Mouse (Mus musculus): ENCODE data around the gene Uap1. TPM values are rescaled to one million over a fixed set of nuclear protein-coding genes. Genes with fewer than 3 reads are reported as not detected.

Gene Uap1
- polyA plus RNA-seq, 1 experiment from 2014 or later = 61.9 TPM

- H3K4me1 ChIP-seq (replicated peaks) = no peaks in the 10 kb centered on the region
- H3K36me3 ChIP-seq = peaks cover 44% of the 10 kb centered on the region
- no peak overlapping the region for H3K4me2 ChIP-seq
- no peak overlapping the region for H3K4me3 ChIP-seq
- no peak overlapping the region for H3K27ac ChIP-seq (replicated peaks)
- no peak for ATAC-seq (ENCODE audit: low FRiP score, low read depth)
- no peak overlapping the region for H3K9ac ChIP-seq
- no peaks in the 10 kb centered on the region for H3K9me3 ChIP-seq
- no peaks in the 10 kb centered on the region for H3K27me3 ChIP-seq
- WGBS = 81% methylated on average over 1 of the region's 1 CpGs
These were observed 17.2 kb upstream of the Uap1 start for GRCm38 (mm10) chr1:170191925-170192324.

GRCm38 (mm10) chr1:170190225-170190624 lies 15.5 kb upstream of the Uap1 start:
- H3K4me3 ChIP-seq = no peak overlapping the region
- H3K9me3 ChIP-seq = no peaks in the 10 kb centered on the region
- no peak overlapping the region for H3K27ac ChIP-seq (replicated peaks)
- no peak overlapping the region for H3K4me2 ChIP-seq
- no peak overlapping the region for H3K9ac ChIP-seq
- no peaks in the 10 kb centered on the region for H3K4me1 ChIP-seq (replicated peaks)
- no peaks in the 10 kb centered on the region for H3K27me3 ChIP-seq
- ATAC-seq (ENCODE audit: low FRiP score, low read depth) = no peak
- WGBS = 93% methylated on average over 4 of the region's 4 CpGs
- peaks cover 27% of the 10 kb centered on the region for H3K36me3 ChIP-seq

- peaks cover 12% of the 10 kb centered on the region for H3K36me3 ChIP-seq
- no peak for ATAC-seq (ENCODE audit: low FRiP score, low read depth)
- WGBS = 88% methylated on average over 11 of the region's 11 CpGs
These were observed 13.8 kb upstream of the Uap1 start for GRCm38 (mm10) chr1:170188601-170189000.

GRCm38 (mm10) chr1:170186531-170186930 lies 11.8 kb upstream of the Uap1 start:
- Histone ChIP-seq H3K4me1 (replicated peaks) (no peaks in the 10 kb centered on the region), H3K4me3 (no peak overlapping the region), H3K4me2 (no peak overlapping the region), H3K27me3 (no peaks in the 10 kb centered on the region), H3K27ac (replicated peaks) (no peak overlapping the region), H3K9me3 (no peaks in the 10 kb centered on the region), H3K9ac (no peak overlapping the region), H3K36me3 (no peaks in the 10 kb centered on the region)
- no peak for ATAC-seq (ENCODE audit: low FRiP score, low read depth)
- 88% methylated on average over 5 of the region's 5 CpGs for WGBS

More at GRCm38 (mm10) chr1:170188601-170189000, 13.8 kb upstream of the Uap1 start:
- Histone ChIP-seq H3K9ac (no peak overlapping the region), H3K4me2 (no peak overlapping the region), H3K27me3 (no peaks in the 10 kb centered on the region), H3K4me1 (replicated peaks) (no peaks in the 10 kb centered on the region), H3K9me3 (no peaks in the 10 kb centered on the region), H3K4me3 (no peak overlapping the region), H3K27ac (replicated peaks) (no peak overlapping the region)

- H3K4me2 ChIP-seq = no peak overlapping the region
- no peak for ATAC-seq (ENCODE audit: low FRiP score, low read depth)
- no peak overlapping the region for H3K9ac ChIP-seq
- H3K4me1 ChIP-seq (replicated peaks) = no peaks in the 10 kb centered on the region
- no peak overlapping the region for H3K27ac ChIP-seq (replicated peaks)
- no peaks in the 10 kb centered on the region for H3K36me3 ChIP-seq
- no peak overlapping the region for H3K4me3 ChIP-seq
- 92% methylated on average over 3 of the region's 3 CpGs for WGBS
- no peaks in the 10 kb centered on the region for H3K9me3 ChIP-seq
- H3K27me3 ChIP-seq = no peaks in the 10 kb centered on the region
These were observed 10.4 kb upstream of the Uap1 start for GRCm38 (mm10) chr1:170185137-170185536.

- Histone ChIP-seq H3K27me3 (no peaks in the 10 kb centered on the region), H3K27ac (replicated peaks) (no peak overlapping the region), H3K9ac (no peak overlapping the region), H3K4me1 (replicated peaks) (no peaks in the 10 kb centered on the region), H3K4me2 (no peak overlapping the region), H3K4me3 (no peak overlapping the region), H3K9me3 (no peaks in the 10 kb centered on the region), H3K36me3 (no peaks in the 10 kb centered on the region)
- ATAC-seq (ENCODE audit: low FRiP score, low read depth) = no peak
These were observed 7.9 kb upstream of the Uap1 start for GRCm38 (mm10) chr1:170182706-170183105.

GRCm38 (mm10) chr1:170176661-170177239 lies 2.0 kb upstream of the Uap1 start:
- no peak for ATAC-seq (ENCODE audit: low FRiP score, low read depth)
- Histone ChIP-seq H3K4me2 (no peak overlapping the region), H3K27ac (replicated peaks) (no peak overlapping the region), H3K9me3 (no peaks in the 10 kb centered on the region), H3K27me3 (no peaks in the 10 kb centered on the region), H3K9ac (no peak overlapping the region), H3K36me3 (no peaks in the 10 kb centered on the region), H3K4me3 (no peak overlapping the region), H3K4me1 (replicated peaks) (peaks cover 24% of the 10 kb centered on the region)
- 85% methylated on average over 8 of the region's 8 CpGs for WGBS

- H3K9ac ChIP-seq = no peak overlapping the region
- H3K27me3 ChIP-seq = no peaks in the 10 kb centered on the region
- no peak overlapping the region for H3K4me3 ChIP-seq
- no peaks in the 10 kb centered on the region for H3K36me3 ChIP-seq
- ATAC-seq (ENCODE audit: low FRiP score, low read depth) = no peak
- H3K27ac ChIP-seq (replicated peaks) = no peak overlapping the region; the same call in 1 of the 2 replicates
- no peaks in the 10 kb centered on the region for H3K9me3 ChIP-seq
- peak overlapping the region; percentile 66 for H3K4me2 ChIP-seq
- H3K4me1 ChIP-seq (replicated peaks) = peaks cover 24% of the 10 kb centered on the region
- WGBS = 57% methylated on average over 6 of the region's 6 CpGs
These were observed 1.1 kb upstream of the Uap1 start for GRCm38 (mm10) chr1:170175848-170176247.

GRCm38 (mm10) chr1:170173991-170174813 lies 555 bp downstream of the Uap1 start:
- under 1% methylated on average over 49 of the region's 50 CpGs for WGBS
- Histone ChIP-seq H3K4me3 (peak overlapping the region; percentile 75), H3K36me3 (no peaks in the 10 kb centered on the region), H3K4me2 (peak overlapping the region; percentile 66), H3K27me3 (no peaks in the 10 kb centered on the region), H3K9ac (peak overlapping the region; percentile 77), H3K9me3 (no peaks in the 10 kb centered on the region), H3K4me1 (replicated peaks) (peaks cover 24% of the 10 kb centered on the region), H3K27ac (replicated peaks) (peak overlapping the region; percentile 91)
- ATAC-seq (ENCODE audit: low FRiP score, low read depth) = peak; percentile 89

- H3K27ac ChIP-seq (replicated peaks) = no peak overlapping the region
- H3K4me3 ChIP-seq = no peak overlapping the region
- 95% methylated on average over 6 of the region's 6 CpGs for WGBS
- H3K4me1 ChIP-seq (replicated peaks) = no peaks in the 10 kb centered on the region
- H3K9ac ChIP-seq = no peak overlapping the region
- no peak for ATAC-seq (ENCODE audit: low FRiP score, low read depth)
- no peak overlapping the region for H3K4me2 ChIP-seq
- no peaks in the 10 kb centered on the region for H3K27me3 ChIP-seq
- peaks cover 16% of the 10 kb centered on the region; the same call in 1 of the 2 replicates for H3K36me3 ChIP-seq
- H3K9me3 ChIP-seq = no peaks in the 10 kb centered on the region
These were observed 7.0 kb downstream of the Uap1 start for GRCm38 (mm10) chr1:170167781-170168180.

GRCm38 (mm10) chr1:170164913-170165312 lies 9.8 kb downstream of the Uap1 start:
- no peak overlapping the region for H3K9ac ChIP-seq
- ATAC-seq (ENCODE audit: low FRiP score, low read depth) = no peak
- no peak overlapping the region for H3K4me2 ChIP-seq
- H3K36me3 ChIP-seq = peaks cover 23% of the 10 kb centered on the region
- H3K27me3 ChIP-seq = no peaks in the 10 kb centered on the region
- 0 out of 2 replicates have a peak, but pooled peaks cover 3% of the 10 kb centered on the region for H3K4me1 ChIP-seq (replicated peaks)
- no peak overlapping the region for H3K27ac ChIP-seq (replicated peaks)
- no peak overlapping the region for H3K4me3 ChIP-seq
- no peaks in the 10 kb centered on the region for H3K9me3 ChIP-seq
- WGBS = 87% methylated on average over 3 of the region's 3 CpGs

- no peak overlapping the region for H3K9ac ChIP-seq
- no peak for ATAC-seq (ENCODE audit: low FRiP score, low read depth)
- H3K4me2 ChIP-seq = no peak overlapping the region
- no peak overlapping the region for H3K4me3 ChIP-seq
- peaks cover 23% of the 10 kb centered on the region for H3K36me3 ChIP-seq
- 0 out of 2 replicates have a peak, but pooled peaks cover 3% of the 10 kb centered on the region for H3K4me1 ChIP-seq (replicated peaks)
- WGBS = 76% methylated on average over 2 of the region's 2 CpGs
- no peaks in the 10 kb centered on the region for H3K9me3 ChIP-seq
- H3K27me3 ChIP-seq = no peaks in the 10 kb centered on the region
- H3K27ac ChIP-seq (replicated peaks) = no peak overlapping the region
These were observed 10.6 kb downstream of the Uap1 start for GRCm38 (mm10) chr1:170164053-170164614.
